Mouse (Mus musculus): Measurements from ENCODE around the gene Serpinh1. TPM values are rescaled to one million over a fixed set of nuclear protein-coding genes. Genes with fewer than 3 reads are reported as not detected.

Gene Serpinh1
- polyA plus RNA-seq, 1 experiment = 245 TPM

Other genes starting within 250 kb of the Serpinh1 start
- 11.5 and 12.4 TPM in 2 replicates for gene Uvrag, start 212.1 kb downstream of the Serpinh1 start, polyA plus RNA-seq (2012; ENCODE audit: insufficient read depth, insufficient read length, missing spikeins)
- gene Dgat2, start 170.5 kb downstream of the Serpinh1 start, polyA plus RNA-seq (2012; ENCODE audit: insufficient read depth, insufficient read length, missing spikeins) = 1,082 and 1,581 TPM in 2 replicates
- gene Mogat2, start 114.6 kb downstream of the Serpinh1 start, polyA plus RNA-seq (2012; ENCODE audit: insufficient read depth, insufficient read length, missing spikeins) = 0.59 and 1.3 TPM in 2 replicates
- gene Map6, start 85.8 kb downstream of the Serpinh1 start, polyA plus RNA-seq (2012; ENCODE audit: insufficient read depth, insufficient read length, missing spikeins) = 9.4 and 18.8 TPM in 2 replicates
- gene Gdpd5, start 28.2 kb upstream of the Serpinh1 start, polyA plus RNA-seq (2012; ENCODE audit: insufficient read depth, insufficient read length, missing spikeins) = 10.1 and 10.9 TPM in 2 replicates
- gene Klhl35, start 112.8 kb upstream of the Serpinh1 start, polyA plus RNA-seq (2012; ENCODE audit: insufficient read depth, insufficient read length, missing spikeins) = not detected in 2 replicates
- 458 and 609 TPM in 2 replicates for gene Rps3, start 130.5 kb upstream of the Serpinh1 start, polyA plus RNA-seq (2012; ENCODE audit: insufficient read depth, insufficient read length, missing spikeins)
- gene Arrb1, start 182.2 kb upstream of the Serpinh1 start, polyA plus RNA-seq (2012; ENCODE audit: insufficient read depth, insufficient read length, missing spikeins) = 10.7 and 14.7 TPM in 2 replicates

Measured in brown adipose tissue, adult 24 weeks (tissue).